Mouse (Mus musculus) urinary bladder, postnatal 36 days (tissue): ENCODE measurements around the gene Phactr2.

ENCODE experiments used
- DNase-seq, 2 experiments: peaks; one replicate each; pipeline ENCODE4 v3.0.0; 2022; ENCODE audit warnings: low spot score in 2 of 2, mixed read lengths in 1 of 2

The Phactr2 gene

DNA sequence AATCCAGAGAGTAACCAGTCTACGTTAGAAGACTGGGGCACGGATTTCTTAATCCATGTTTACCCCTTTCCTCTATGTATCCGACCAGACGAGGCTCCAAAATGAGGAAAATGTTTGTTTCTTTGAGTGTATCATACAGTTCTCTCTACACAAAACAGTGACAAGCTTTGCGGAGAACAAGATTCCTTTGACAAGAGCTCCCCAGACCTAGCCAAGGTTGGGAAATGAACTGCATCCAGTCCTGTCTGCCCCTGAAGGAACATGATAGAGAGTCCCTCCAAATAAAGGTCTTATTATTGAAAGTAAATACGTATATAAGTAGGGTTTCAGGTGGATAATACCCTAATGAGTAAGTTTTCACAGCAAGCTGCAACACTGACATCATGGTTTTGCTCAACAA, 199.1 kb downstream of the Phactr2 start:
- no peak for DNase-seq

DNA sequence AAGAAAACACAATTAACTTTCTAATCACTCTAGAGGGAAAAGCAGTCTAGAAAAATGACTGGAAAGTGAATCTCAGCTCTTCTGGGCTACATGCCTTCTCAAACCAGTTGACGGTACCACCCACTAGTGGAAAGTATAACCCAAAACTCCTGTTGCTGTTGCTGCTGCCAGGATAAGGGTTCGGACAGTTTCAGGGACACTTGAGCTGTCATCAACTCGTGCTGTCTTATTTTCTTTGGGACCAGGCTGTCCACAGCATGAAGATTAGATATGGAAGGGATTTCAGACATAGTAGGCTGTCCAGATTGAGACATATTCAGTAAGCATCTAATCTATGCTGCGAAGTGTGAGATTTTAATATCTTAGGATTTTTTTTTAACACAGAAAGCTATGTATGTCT, 199.5 kb downstream of the Phactr2 start:
- DNase-seq: no peak

DNA sequence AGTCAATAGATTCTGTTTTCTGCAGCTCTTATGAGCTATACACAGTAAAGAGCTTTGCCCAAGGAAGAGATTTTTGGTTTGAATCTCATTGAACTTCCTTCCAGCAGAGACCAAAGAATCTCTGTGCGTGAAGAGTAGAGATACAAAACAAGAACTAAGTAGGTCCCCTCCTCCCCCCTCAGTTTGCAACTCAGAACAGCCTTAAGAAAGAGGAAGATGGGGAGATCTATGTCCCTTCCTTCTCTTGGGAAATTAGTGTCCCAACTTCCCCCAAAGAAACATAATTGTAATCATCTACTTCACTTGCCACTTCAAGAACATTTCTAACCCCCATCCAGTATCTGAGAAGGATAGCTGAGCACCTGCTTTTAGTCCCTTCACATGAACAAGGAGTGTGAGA, 200.5 kb downstream of the Phactr2 start:
- no peak for DNase-seq

DNA sequence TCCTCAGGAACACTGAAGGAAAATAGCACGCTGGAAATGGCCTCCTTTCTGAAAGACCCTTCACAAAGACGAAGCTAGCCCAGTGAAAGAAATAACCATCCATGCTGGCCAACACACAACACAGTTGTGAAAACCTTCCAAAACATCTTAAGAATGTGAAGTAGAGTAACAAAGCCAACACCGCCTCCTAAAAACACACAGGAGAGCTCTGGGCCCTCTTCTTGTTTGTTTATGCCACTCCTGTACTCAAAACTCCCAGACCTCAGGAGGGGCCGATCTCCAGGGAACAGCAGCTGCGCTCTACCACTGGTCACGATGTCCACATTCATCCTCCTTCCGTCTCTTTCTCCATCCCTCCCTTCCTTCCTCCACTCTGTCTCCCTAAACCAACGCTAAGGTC, 202.5 kb downstream of the Phactr2 start:
- no peak for DNase-seq

DNA sequence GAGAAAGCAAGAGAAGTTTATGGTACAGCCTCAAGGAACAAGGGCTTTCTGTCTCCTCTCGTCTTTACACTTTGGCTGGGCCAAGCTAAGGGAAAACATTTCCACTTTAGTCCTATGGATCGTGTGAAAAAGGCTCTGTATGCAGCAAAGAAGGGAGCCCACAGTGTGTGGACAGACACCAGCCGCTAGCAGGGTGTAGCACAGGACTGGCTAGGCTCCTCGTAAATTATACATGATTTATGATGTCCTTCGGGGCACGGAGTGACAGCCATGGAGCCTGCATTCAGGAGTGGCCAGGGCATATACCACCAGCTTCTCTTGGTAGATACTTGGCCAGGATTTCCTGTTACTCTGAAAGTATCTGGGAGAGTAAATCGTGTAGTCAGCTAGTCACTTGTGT, 203.1 kb downstream of the Phactr2 start:
- DNase-seq: no peak

DNA sequence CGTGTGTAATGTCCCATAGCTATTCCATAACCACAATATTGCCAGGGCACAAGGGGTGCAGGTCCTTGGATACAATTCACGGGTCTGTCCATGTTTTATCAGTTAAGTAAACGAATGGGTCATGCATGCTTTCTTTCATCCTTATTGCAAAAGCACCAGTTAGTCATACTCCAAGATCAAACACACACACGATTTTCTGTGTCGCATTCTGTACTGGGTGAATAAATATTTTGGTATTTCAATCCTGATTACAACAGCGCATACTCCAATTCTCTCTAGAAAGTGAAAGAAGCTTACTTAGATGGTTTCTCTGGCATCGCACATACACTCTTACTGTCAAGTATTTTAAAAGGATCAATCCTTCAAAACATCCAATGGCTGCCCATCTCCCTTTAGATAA, 203.9 kb downstream of the Phactr2 start:
- no peak for DNase-seq

DNA sequence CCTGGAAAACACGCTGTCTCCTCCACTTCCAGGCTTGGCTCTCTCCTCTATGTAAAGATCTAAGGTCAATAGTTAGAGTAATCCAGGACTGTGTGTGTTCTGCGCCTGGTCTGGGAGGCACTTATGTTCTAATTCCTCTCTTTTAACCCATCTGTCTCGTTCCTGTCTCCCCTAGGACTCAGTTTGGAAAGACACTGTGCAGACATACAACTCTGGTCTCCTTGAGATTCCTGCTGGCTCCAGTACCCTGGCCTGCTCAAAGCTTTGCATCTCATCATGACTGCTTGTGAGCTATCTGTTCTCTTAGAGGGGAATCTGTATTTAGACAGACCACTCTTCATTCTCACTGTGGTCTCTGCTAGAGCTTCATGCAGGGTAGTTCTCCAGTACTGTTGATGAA, 215.0 kb downstream of the Phactr2 start:
- DNase-seq: no peak

DNA sequence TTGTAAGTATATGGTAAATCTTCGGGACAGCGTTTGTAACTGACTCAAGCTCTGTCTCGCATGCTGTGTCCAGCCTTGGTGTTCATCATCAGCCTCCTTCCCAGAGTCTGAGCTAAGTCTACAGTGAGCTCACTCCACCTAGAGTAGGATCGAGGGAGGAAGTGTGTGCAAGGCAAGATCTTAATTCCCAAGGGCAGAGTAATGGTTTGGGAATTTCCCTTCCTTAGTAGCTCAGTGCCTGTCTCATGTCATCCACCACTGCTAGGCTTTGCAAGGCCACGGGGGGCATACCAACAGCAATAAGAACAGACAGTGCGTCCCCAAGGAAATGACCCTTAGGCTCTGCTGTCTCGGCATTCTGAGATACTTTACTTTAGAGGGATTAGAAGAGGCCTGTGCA, 218.0 kb downstream of the Phactr2 start:
- DNase-seq: no peak

DNA sequence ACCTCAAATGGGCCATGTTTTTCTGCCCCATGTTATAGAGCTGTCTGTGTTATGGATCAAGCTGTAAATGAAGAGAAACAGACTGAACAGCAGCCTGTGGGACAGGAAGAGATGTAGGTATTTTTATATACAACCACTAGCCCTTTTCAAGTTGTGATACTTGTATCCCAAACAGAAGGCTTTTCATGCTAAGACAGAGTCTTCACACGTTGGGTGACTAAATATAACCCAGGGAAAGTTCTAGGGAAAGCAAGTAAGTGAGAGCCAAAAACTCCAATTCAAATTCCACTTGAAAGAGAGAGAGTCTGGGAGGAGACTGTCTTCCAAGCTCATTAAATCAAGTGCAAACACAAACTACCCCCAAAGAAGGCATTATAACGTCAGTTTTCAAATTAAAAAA, 223.9 kb downstream of the Phactr2 start:
- DNase-seq: no peak

DNA sequence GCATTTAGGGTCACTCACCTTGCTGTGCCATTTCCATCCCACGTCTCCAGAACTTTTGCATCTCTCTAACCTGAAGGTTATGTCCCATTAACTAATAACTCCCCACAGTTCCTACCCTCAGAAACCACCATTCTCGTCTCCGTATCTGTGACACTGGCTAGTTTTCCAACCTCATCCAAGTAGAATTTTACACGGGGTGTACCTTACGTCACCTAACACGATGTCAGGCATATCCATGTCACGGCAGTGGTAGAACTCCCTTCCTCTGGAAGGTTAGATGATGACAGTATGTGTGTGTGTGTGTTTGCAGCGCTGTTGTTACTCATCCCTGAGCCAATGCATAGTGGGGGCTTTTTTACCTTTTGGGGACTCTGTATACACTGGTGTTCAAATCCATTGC, 225.1 kb downstream of the Phactr2 start:
- no peak for DNase-seq

DNA sequence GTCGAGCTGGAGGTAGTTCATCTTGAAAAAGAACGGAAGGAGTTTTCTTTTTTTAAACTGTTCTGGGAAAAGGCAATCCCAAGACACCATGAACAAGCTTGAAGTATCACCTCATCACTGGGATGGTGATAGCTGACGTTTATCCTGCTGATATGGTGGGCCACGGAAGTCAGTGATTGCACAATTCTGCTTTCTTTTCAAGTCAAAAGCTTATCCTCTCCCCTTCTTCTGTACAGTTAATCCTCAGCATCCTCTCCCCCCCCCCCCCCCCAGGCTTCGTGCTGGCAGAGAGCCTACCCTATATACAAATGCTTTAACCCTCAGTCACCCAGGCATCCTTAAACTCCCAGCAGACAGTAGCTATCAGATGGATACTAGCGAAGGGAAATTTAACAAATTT, 228.5 kb downstream of the Phactr2 start:
- DNase-seq: no peak

DNA sequence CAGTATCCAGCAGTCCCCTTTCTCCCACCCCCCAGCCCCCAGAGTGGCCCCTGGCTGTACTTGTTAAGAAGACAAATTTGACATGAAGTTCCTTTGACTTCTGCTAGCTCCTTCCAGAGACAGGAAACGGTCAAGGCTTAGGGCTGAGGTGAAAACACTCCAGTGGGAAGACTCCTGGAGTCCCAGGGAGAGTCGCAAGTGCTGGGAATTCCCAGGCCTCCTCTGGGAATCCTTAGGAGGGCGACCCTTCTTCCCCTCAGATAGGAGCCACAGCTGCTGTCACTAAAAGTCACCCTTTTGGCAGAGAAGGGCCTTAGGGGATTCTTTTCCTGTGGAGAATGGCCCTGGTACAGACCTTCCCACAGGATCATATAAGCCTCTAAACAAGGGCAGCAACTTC, 230.0 kb downstream of the Phactr2 start:
- no peak for DNase-seq

DNA sequence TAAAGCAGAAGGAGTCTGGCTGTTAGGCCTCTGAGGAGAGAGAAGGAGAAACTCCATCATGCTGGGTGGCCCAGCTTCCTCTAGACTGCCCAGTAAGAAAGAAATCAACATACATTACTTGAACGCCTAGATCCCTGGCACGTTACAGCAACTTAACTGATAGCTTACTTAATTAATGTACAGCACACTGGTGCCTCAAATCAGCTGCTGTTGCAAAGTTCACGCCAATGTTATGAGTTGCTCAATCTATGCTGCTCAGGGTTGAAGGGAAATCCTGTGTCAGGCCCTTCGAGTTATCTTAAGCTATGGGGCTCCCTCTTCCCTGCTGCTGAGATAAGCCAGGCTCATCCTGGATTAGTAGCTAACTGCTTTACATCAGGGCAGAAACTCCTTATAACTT, 233.8 kb downstream of the Phactr2 start:
- DNase-seq: no peak

DNA sequence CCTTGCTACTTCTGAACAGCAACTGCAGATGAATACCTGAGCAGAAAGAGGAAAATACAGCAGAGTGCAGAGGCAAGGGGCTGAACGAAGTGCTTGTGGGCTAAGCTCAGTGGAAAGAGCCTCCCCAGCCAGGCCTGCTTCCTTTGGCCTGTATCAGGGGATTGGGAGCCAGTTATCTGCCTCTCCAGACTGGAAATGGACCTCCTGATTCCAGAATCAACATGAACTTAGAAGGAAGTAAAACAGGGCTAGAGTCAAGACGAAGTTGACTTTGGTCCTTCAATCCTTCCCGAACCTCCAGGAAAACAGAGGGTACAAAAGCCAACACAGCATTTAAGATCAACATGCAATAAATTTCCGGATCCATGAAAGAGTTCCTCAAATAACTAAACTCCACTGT, 236.0 kb downstream of the Phactr2 start:
- no peak for DNase-seq

DNA sequence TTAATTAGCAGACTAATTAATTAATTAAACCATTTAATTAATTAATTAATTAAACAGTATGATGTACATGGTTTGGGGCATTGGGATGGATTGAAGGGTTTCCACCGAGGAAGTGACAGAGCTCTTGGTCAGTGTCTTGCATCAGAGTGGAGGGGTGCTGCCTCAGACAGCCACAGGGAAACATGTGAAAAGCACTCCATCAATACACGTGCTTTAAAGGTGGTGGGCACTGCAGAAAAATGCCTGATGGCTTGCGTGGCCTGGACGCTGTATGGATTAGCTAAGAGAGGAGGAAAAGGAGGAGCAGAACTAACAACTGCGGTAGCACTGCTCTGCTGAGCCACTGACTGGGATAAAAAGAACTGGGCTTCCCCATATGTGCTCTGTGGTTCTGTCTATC, 237.3 kb downstream of the Phactr2 start:
- no peak for DNase-seq

DNA sequence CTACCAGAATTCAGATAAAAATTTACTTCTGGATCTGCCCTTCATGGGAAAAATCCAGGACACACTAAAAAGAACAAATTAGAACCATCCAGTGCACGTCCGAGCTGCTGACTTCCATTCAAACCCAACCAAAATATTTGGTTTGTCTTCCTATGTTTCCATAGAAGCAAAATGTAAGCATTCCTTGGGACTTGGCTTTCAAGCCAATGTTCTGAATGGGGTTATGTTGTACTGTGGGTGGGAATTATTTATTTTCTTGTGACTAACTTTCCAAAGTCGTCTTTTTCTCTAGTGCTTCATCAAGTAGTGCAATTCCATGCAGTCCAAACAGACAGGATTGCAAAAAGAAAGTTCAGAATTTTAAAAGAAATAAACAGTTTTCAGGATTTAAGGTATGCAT, 239.7 kb downstream of the Phactr2 start:
- DNase-seq: no peak

DNA sequence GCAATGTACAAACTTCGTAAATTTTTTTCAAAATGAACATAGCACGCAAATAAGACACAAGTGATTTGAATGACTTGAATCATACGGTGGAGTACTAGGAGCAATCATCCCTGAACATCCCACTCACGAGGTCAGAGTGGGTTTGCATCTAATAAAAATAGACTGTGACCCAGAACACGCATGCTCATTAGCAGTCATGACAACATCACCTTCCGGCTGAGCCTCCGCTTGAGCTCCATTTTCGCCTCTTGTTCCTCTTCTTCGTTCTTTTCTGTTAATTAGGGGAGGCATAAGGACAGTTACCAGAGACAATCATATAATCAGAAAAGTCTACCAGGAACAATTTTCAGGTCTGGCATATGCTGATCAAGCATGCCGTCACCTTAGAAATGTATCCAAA, 240.3 kb downstream of the Phactr2 start:
- no peak for DNase-seq

DNA sequence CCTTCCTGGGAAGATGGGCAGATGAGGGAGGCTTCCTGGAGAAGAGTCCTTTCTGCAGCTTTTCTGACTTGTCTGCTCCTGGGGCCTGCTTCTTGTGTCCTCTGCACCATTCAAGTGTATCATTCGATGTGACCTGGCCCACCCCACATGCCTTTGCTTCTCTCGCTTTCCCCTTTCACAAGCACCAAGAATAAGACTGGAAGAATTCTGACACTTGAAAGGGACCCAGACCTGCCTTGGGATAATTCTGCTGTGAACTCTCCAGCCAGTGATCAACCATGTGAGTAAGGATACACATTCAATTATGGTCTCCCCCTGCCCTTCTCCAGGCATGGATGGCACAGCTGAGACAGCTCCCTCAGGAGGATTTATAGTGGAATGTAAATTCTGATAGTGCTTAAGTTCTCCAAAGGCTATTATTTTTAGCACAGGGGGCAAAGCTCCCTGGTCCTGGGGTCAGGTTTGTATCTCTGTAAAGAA, 241.0 kb downstream of the Phactr2 start:
- DNase-seq: no peak

DNA sequence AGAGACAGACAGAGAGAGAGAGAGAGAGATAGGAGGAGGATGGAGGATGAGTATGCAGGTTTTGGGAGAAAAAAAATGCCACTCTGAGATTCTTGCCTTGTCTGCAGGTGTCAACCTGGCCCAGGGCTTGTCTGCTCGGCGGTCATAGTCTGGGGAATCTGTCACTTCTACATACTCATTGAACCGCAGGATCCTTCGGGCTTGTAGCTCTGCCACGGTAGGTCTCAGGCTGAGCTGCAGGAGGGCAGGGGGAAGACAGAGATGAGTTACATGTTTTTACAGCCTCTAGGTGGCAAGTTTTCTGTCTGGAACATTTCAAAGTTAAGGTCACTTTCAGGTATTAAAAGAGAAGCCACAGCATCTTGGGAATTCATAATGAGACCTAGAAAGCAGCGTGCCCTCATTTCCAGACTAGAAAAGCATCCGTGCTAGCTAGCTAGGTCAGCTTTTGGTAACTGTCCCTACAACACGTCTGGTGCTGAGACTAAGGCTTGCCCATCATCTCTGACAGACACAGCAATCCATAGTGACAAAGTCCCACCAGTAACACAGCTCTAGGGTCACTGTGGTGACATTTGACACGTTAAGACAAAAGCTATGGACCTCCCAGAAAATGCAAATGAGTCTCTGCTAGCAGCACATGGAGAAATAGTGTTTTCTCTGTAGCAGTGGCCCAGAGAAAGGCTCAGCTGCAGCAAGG, 241.6 kb downstream of the Phactr2 start:
- DNase-seq: no peak

DNA sequence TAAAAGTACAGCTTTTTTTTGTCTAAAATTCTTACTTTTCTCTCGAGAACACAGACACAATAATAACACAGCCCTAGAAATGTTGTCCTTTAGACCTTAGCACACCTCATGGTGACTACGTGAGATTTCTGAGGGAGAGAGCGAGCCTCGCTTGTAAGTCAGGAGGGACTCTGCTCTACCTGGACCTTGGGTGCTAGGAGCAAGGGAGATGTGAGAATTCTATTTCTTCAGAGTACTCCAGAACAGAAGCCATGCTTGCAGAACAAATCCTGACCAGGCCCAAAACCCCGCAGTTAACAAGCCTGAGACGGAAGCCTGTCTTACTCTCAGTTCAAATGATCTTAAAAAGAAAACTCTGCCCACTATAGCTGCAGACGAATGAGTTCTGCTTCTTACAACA, 243.5 kb downstream of the Phactr2 start:
- no peak for DNase-seq

DNA sequence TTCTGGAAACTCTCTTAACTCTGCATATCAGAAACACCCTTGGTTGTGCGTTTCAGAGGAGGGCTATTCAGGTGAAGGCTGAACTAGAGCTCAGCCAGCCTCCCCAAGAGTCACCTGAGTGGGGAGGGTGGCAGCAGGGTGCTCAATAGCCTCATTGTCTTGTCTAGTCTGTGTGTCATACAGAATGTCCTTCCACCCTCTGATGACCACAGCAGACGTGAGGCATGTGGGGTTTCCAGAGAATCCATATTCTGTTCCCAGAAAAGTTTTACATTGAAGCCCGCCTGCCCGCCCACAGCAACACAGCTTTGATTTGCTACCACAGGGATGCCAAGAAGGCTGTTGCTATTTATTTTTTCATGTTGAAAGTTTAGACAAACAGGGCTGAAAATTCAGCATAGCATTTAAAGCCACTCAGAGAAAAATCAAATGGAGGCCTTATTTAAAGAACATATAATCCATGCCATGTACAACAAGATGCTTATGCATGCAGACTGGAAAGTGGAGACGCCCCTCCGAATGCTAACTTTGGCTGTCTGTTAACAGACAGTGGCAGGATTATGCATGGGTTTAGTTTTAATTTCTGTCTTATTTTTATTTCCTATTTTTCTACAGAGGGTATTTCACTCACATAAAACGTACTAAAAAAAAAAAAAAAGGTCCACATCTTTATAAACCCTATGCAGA, 248.7 kb downstream of the Phactr2 start:
- DNase-seq: no peak

DNA sequence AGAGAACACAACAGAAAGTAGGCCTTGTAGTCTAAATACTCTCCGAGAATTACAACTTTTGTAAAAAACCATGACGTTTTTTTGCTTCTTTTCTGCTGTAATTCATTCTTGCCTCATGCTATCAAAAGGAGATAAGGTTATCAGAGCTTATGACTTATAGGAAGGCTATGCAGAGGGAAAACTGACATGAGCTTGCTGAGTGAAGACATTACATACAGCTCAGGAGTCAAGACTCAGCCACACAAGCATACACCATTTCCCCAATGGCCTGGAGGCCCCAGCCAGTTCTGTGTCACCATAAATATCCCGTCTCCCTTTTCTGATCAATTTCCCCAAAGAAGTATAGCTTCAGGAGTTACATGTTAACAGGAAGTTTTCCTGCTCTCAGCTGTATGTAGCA, 252.1 kb downstream of the Phactr2 start:
- DNase-seq: no peak

DNA sequence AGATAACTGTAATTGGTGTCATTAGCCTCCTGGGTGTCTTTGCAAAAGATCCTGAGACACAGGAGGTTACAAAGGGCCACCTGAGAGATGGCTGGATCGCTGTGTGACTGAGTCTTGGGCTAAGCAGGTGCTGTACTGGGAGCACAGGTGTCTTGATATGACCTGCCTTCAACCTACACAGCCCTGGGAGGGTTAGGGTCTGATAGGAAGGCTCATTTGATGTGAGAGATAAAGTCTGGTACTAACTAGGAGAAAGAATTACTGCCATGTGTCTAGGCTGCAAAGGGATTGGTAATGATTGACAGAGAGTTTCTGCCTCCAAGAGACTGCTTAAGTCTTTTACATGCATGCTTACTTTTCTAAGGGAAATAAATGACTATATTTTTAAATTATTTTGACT, 254.2 kb downstream of the Phactr2 start:
- no peak for DNase-seq

DNA sequence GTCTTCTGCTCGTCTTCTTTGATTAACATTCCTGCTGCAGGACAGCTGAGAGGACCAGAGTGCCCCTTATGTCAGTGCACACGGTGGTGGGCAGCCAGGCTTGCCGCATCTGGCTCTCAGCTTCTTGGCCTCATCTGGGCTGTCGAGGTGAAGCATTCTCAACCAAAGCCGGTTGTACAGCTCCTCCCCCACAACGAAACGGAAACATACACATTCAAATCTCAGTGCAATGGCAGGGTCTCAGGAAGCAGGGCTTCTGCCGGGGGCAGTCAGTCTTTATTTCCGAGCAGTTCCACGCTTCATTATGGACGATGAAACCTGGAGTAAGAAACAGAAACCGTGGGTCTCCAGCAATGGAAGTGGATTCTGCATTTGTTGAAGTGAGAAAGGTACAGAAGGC, 260.3 kb downstream of the Phactr2 start:
- no peak for DNase-seq
